Mouse (Mus musculus): ENCODE measurements around the gene Nfkb2. TPM values are rescaled to one million over a fixed set of nuclear protein-coding genes. Genes with fewer than 3 reads are reported as not detected.

Gene Nfkb2
- polyA plus RNA-seq, 1 experiment from 2014 or later = 5.0 TPM

MicroRNAs within 50 kb of the gene (microRNA counts, 519-probe panel; counts per million panel counts)
- microRNA mmu-miR-146b = 470 counts per million, percentile 58 among the panel's probes with 10 or more counts

Small RNA genes lying within 50 kb of the gene (microRNA-seq; reads per million reads assigned to microRNA genes)
- 0.81 reads per million for gene Mir146b

Other genes with a start within 250 kb of the Nfkb2 start
- gene Nolc1, start 228.5 kb upstream of the Nfkb2 start, polyA plus RNA-seq (2016; fragmentation: Nextera tagmentation; extraction: Ambion mirVana) = 84.9 and 88.7 TPM in 2 replicates
- gene Elovl3, start 172.4 kb upstream of the Nfkb2 start, polyA plus RNA-seq (2016; fragmentation: Nextera tagmentation; extraction: Ambion mirVana) = 0.23 TPM in 1 of 2 replicates, not detected in the other
- gene Pitx3, start 156.0 kb upstream of the Nfkb2 start, polyA plus RNA-seq (2016; fragmentation: Nextera tagmentation; extraction: Ambion mirVana) = 0.90 and 3.5 TPM in 2 replicates
- 76.1 and 80.5 TPM in 2 replicates for gene Gbf1, start 151.8 kb upstream of the Nfkb2 start, polyA plus RNA-seq (2016; fragmentation: Nextera tagmentation; extraction: Ambion mirVana)
- 33.2 and 34.7 TPM in 2 replicates for gene Psd, start 22.8 kb downstream of the Nfkb2 start, polyA plus RNA-seq (2016; fragmentation: Nextera tagmentation; extraction: Ambion mirVana)
- gene Fbxl15, start 23.9 kb downstream of the Nfkb2 start, polyA plus RNA-seq (2016; fragmentation: Nextera tagmentation; extraction: Ambion mirVana) = 26.2 and 28.3 TPM in 2 replicates
- gene Cuedc2, start 34.4 kb downstream of the Nfkb2 start, polyA plus RNA-seq (2016; fragmentation: Nextera tagmentation; extraction: Ambion mirVana) = 239 and 261 TPM in 2 replicates
- gene Mfsd13a, start 36.8 kb downstream of the Nfkb2 start, polyA plus RNA-seq (2016; fragmentation: Nextera tagmentation; extraction: Ambion mirVana) = 7.1 and 7.6 TPM in 2 replicates
- 1.4 and 1.5 TPM in 2 replicates for gene 2310034G01Rik, start 46.0 kb downstream of the Nfkb2 start, polyA plus RNA-seq (2016; fragmentation: Nextera tagmentation; extraction: Ambion mirVana)
- 240 and 246 TPM in 2 replicates for gene Actr1a, start 91.4 kb downstream of the Nfkb2 start, polyA plus RNA-seq (2016; fragmentation: Nextera tagmentation; extraction: Ambion mirVana)
- 37.7 and 39.3 TPM in 2 replicates for gene Sufu, start 92.6 kb downstream of the Nfkb2 start, polyA plus RNA-seq (2016; fragmentation: Nextera tagmentation; extraction: Ambion mirVana)
- gene Trim8, start 197.4 kb downstream of the Nfkb2 start, polyA plus RNA-seq (2016; fragmentation: Nextera tagmentation; extraction: Ambion mirVana) = 41.8 and 44.7 TPM in 2 replicates